Mouse (Mus musculus): Measurements from ENCODE around the gene Txn2.

- TF ChIP-seq EP300 (IDR thresholded peaks at IDR 0.05; ENCODE audit: low read depth) (no peak), CTCF (IDR thresholded peaks at IDR 0.05; ENCODE audit: low read depth) (no peak)
Observed at GRCm38 (mm10) chr15:77874310-77874709, 54.5 kb downstream of the Txn2 start.

Data from liver, embryonic 14.5 days (tissue).